Mouse (Mus musculus): ENCODE measurements at regions not wholly inside any gene's neighbourhood (a gene's known extent, or its start where the extent isn't known, plus 50 kb on each side); places are given as distances from the start of the nearest gene placed in this dataset.

DNA sequence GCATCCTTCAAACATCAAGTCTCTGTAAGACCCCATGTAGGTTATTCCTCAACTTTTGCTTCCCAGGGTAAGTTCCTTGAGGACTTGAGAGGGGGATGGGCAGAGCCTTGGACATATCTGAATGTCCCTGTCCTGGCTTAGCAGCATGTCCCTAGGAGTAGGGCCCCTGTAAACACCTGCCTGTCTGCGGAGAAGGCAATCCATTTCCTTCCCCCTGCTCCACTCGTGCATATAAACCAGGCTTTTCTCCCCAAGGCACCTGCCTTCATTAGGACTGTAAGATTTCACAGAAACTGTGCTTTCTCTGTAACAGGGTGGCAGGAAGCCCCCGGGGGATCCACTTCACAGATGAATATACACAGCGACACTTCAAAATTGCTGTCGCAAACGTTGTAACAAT, 393.1 kb downstream of the Plekhb2 start:
- no peak for TF ChIP-seq POLR2A (IDR thresholded peaks at IDR 0.05; ENCODE audit: low read depth, low read length)
- no peak for TF ChIP-seq CTCF (conservative IDR thresholded peaks at IDR 0.05; ENCODE audit: insufficient read depth, insufficient read length, low read depth, low read length)
